Mouse (Mus musculus): ENCODE measurements around the gene Tmem108. TPM values are rescaled to one million over a fixed set of nuclear protein-coding genes. Genes with fewer than 3 reads are reported as not detected.
A peak's percentile ranks its signal among the peaks of the same experiment; 100 is the strongest.

Gene Tmem108
- polyA plus RNA-seq, 1 experiment from 2014 or later: 12.0 TPM

GRCm38 (mm10) chr9:103760356-103760755 lies 1.3 kb downstream of the Tmem108 start:
- Histone ChIP-seq H3K36me3 (ENCODE audit: control insufficient read depth, insufficient read depth, low read length) (no peaks in the 10 kb centered on the region), H3K4me2 (no peak overlapping the region; the same call in 1 of the 2 replicates), H3K27ac (ENCODE audit: low read depth, low read length) (no peak overlapping the region), H3K27me3 (ENCODE audit: control insufficient read depth, insufficient read depth, low read length) (peaks cover 12% of the 10 kb centered on the region; the same call in 1 of the 2 replicates), H3K4me3 (ENCODE audit: low read depth, low read length) (peak overlapping the region; percentile 51; the same call in 1 of the 2 replicates), H3K4me1 (ENCODE audit: control insufficient read depth, insufficient read depth, low read length) (peaks cover 12% of the 10 kb centered on the region), H3K9ac (ENCODE audit: low read length) (no peak overlapping the region), H3K9me3 (ENCODE audit: control insufficient read depth, low read length) (no peaks in the 10 kb centered on the region)
- 18% methylated on average over 8 of the region's 8 CpGs for WGBS
- ATAC-seq (ENCODE audit: low FRiP score) (no peak), DNase-seq (ENCODE audit: low spot score, missing footprints) (peak; percentile 92)

- H3K27me3 ChIP-seq (ENCODE audit: control insufficient read depth, insufficient read depth, low read length): peaks cover 12% of the 10 kb centered on the region; the same call in 1 of the 2 replicates
- H3K4me3 ChIP-seq (ENCODE audit: low read depth, low read length): no peak overlapping the region
Measured at GRCm38 (mm10) chr9:103759829-103760228, 1.8 kb downstream of the Tmem108 start.

GRCm38 (mm10) chr9:103758930-103759695 lies 2.5 kb downstream of the Tmem108 start:
- no peak overlapping the region for H3K9ac ChIP-seq (ENCODE audit: low read length)
- H3K4me1 ChIP-seq (ENCODE audit: control insufficient read depth, insufficient read depth, low read length): peaks cover 12% of the 10 kb centered on the region
- H3K27ac ChIP-seq (ENCODE audit: low read depth, low read length): no peak overlapping the region
- no peaks in the 10 kb centered on the region for H3K36me3 ChIP-seq (ENCODE audit: control insufficient read depth, insufficient read depth, low read length)
- 9% methylated on average over 20 of the region's 20 CpGs for WGBS
- H3K4me3 ChIP-seq (ENCODE audit: low read depth, low read length): no peak overlapping the region
- H3K27me3 ChIP-seq (ENCODE audit: control insufficient read depth, insufficient read depth, low read length): peaks cover 12% of the 10 kb centered on the region; the same call in 1 of the 2 replicates
- DNase-seq (ENCODE audit: low spot score, missing footprints) (peak; percentile 97), ATAC-seq (ENCODE audit: low FRiP score) (peak; percentile 10; the same call in 1 of the 2 replicates)
- no peaks in the 10 kb centered on the region for H3K9me3 ChIP-seq (ENCODE audit: control insufficient read depth, low read length)
- peak overlapping the region; percentile 25 for H3K4me2 ChIP-seq

More at GRCm38 (mm10) chr9:103759829-103760228, 1.8 kb downstream of the Tmem108 start:
- 35% methylated on average over 9 of the region's 9 CpGs for WGBS
- ATAC-seq (ENCODE audit: low FRiP score) (no peak), DNase-seq (ENCODE audit: low spot score, missing footprints) (peak; percentile 88)
- no peak overlapping the region for H3K4me2 ChIP-seq
- no peaks in the 10 kb centered on the region for H3K36me3 ChIP-seq (ENCODE audit: control insufficient read depth, insufficient read depth, low read length)
- peaks cover 12% of the 10 kb centered on the region for H3K4me1 ChIP-seq (ENCODE audit: control insufficient read depth, insufficient read depth, low read length)
- no peak overlapping the region for H3K9ac ChIP-seq (ENCODE audit: low read length)
- H3K27ac ChIP-seq (ENCODE audit: low read depth, low read length): no peak overlapping the region
- no peaks in the 10 kb centered on the region for H3K9me3 ChIP-seq (ENCODE audit: control insufficient read depth, low read length)

- peaks cover 12% of the 10 kb centered on the region; the same call in 1 of the 2 replicates for H3K27me3 ChIP-seq (ENCODE audit: control insufficient read depth, insufficient read depth, low read length)
- H3K9me3 ChIP-seq (ENCODE audit: control insufficient read depth, low read length): no peaks in the 10 kb centered on the region
- H3K4me3 ChIP-seq (ENCODE audit: low read depth, low read length): no peak overlapping the region
- H3K9ac ChIP-seq (ENCODE audit: low read length): no peak overlapping the region
- H3K36me3 ChIP-seq (ENCODE audit: control insufficient read depth, insufficient read depth, low read length): no peaks in the 10 kb centered on the region
- H3K4me2 ChIP-seq: no peak overlapping the region
- DNase-seq (ENCODE audit: low spot score, missing footprints): no peak
- H3K4me1 ChIP-seq (ENCODE audit: control insufficient read depth, insufficient read depth, low read length): peaks cover 12% of the 10 kb centered on the region
- no peak for ATAC-seq (ENCODE audit: low FRiP score)
- H3K27ac ChIP-seq (ENCODE audit: low read depth, low read length): no peak overlapping the region
- 78% methylated on average over 7 of the region's 7 CpGs for WGBS
Measured at GRCm38 (mm10) chr9:103758246-103758645, 3.4 kb downstream of the Tmem108 start.

GRCm38 (mm10) chr9:103752618-103753017 lies 9.0 kb downstream of the Tmem108 start:
- 95% methylated on average over 10 of the region's 10 CpGs for WGBS
- Histone ChIP-seq H3K27me3 (ENCODE audit: control insufficient read depth, insufficient read depth, low read length) (no peaks in the 10 kb centered on the region), H3K4me2 (no peak overlapping the region), H3K9ac (ENCODE audit: low read length) (no peak overlapping the region), H3K9me3 (ENCODE audit: control insufficient read depth, low read length) (no peaks in the 10 kb centered on the region), H3K36me3 (ENCODE audit: control insufficient read depth, insufficient read depth, low read length) (no peaks in the 10 kb centered on the region), H3K27ac (ENCODE audit: low read depth, low read length) (no peak overlapping the region), H3K4me3 (ENCODE audit: low read depth, low read length) (no peak overlapping the region), H3K4me1 (ENCODE audit: control insufficient read depth, insufficient read depth, low read length) (peaks cover 5% of the 10 kb centered on the region)
- ATAC-seq (ENCODE audit: low FRiP score) (no peak), DNase-seq (ENCODE audit: low spot score, missing footprints) (no peak)

- H3K4me2 ChIP-seq: no peak overlapping the region
- no peaks in the 10 kb centered on the region for H3K9me3 ChIP-seq (ENCODE audit: control insufficient read depth, low read length)
- DNase-seq (ENCODE audit: low spot score, missing footprints): no peak
- H3K9ac ChIP-seq (ENCODE audit: low read length): no peak overlapping the region
- H3K36me3 ChIP-seq (ENCODE audit: control insufficient read depth, insufficient read depth, low read length): no peaks in the 10 kb centered on the region
- ATAC-seq (ENCODE audit: low FRiP score): no peak
- H3K27me3 ChIP-seq (ENCODE audit: control insufficient read depth, insufficient read depth, low read length): no peaks in the 10 kb centered on the region
- no peak overlapping the region for H3K27ac ChIP-seq (ENCODE audit: low read depth, low read length)
- peaks cover 5% of the 10 kb centered on the region for H3K4me1 ChIP-seq (ENCODE audit: control insufficient read depth, insufficient read depth, low read length)
- 74% methylated on average over 9 of the region's 9 CpGs for whole genome bisulfite sequencing
- no peak overlapping the region for H3K4me3 ChIP-seq (ENCODE audit: low read depth, low read length)
Measured at GRCm38 (mm10) chr9:103751568-103751967, 10.1 kb downstream of the Tmem108 start.

- Histone ChIP-seq H3K27ac (ENCODE audit: low read depth, low read length) (no peak overlapping the region), H3K27me3 (ENCODE audit: control insufficient read depth, insufficient read depth, low read length) (no peaks in the 10 kb centered on the region), H3K36me3 (ENCODE audit: control insufficient read depth, insufficient read depth, low read length) (no peaks in the 10 kb centered on the region), H3K9me3 (ENCODE audit: control insufficient read depth, low read length) (no peaks in the 10 kb centered on the region), H3K4me2 (no peak overlapping the region), H3K9ac (ENCODE audit: low read length) (no peak overlapping the region), H3K4me1 (ENCODE audit: control insufficient read depth, insufficient read depth, low read length) (peaks cover 5% of the 10 kb centered on the region), H3K4me3 (ENCODE audit: low read depth, low read length) (no peak overlapping the region)
- ATAC-seq (ENCODE audit: low FRiP score) (no peak), DNase-seq (ENCODE audit: low spot score, missing footprints) (no peak)
- 88% methylated on average over 9 of the region's 9 CpGs for WGBS
Measured at GRCm38 (mm10) chr9:103750491-103750890, 11.1 kb downstream of the Tmem108 start.

GRCm38 (mm10) chr9:103746598-103746997 lies 15.0 kb downstream of the Tmem108 start:
- ATAC-seq (ENCODE audit: low FRiP score) (no peak), DNase-seq (ENCODE audit: low spot score, missing footprints) (peak; percentile 73)
- Histone ChIP-seq H3K9me3 (ENCODE audit: control insufficient read depth, low read length) (no peaks in the 10 kb centered on the region), H3K4me1 (ENCODE audit: control insufficient read depth, insufficient read depth, low read length) (peaks cover 5% of the 10 kb centered on the region), H3K36me3 (ENCODE audit: control insufficient read depth, insufficient read depth, low read length) (no peaks in the 10 kb centered on the region), H3K27ac (ENCODE audit: low read depth, low read length) (no peak overlapping the region), H3K27me3 (ENCODE audit: control insufficient read depth, insufficient read depth, low read length) (no peaks in the 10 kb centered on the region), H3K4me3 (ENCODE audit: low read depth, low read length) (no peak overlapping the region), H3K4me2 (no peak overlapping the region), H3K9ac (ENCODE audit: low read length) (no peak overlapping the region)
- WGBS: 87% methylated on average over 5 of the region's 5 CpGs

GRCm38 (mm10) chr9:103740145-103740544 lies 21.5 kb downstream of the Tmem108 start:
- no peak overlapping the region for H3K4me3 ChIP-seq (ENCODE audit: low read depth, low read length)
- H3K27me3 ChIP-seq (ENCODE audit: control insufficient read depth, insufficient read depth, low read length): no peaks in the 10 kb centered on the region
- no peak overlapping the region for H3K27ac ChIP-seq (ENCODE audit: low read depth, low read length)
- ATAC-seq (ENCODE audit: low FRiP score) (no peak), DNase-seq (ENCODE audit: low spot score, missing footprints) (no peak)
- H3K36me3 ChIP-seq (ENCODE audit: control insufficient read depth, insufficient read depth, low read length): no peaks in the 10 kb centered on the region
- H3K4me1 ChIP-seq (ENCODE audit: control insufficient read depth, insufficient read depth, low read length): no peaks in the 10 kb centered on the region
- no peak overlapping the region for H3K9ac ChIP-seq (ENCODE audit: low read length)
- H3K9me3 ChIP-seq (ENCODE audit: control insufficient read depth, low read length): no peaks in the 10 kb centered on the region
- no peak overlapping the region for H3K4me2 ChIP-seq
- 75% methylated on average over 12 of the region's 12 CpGs for WGBS
